Comparison of ENCODE assay signal across 9 mouse cellular contexts in genomic region chrX:159409253-159409652, GRCm38 (mm10). TPM values are rescaled to one million over a fixed set of nuclear protein-coding genes. Genes with fewer than 3 reads are reported as not detected.
DNase-seq lines count a peak whose midpoint lies in the region; ATAC-seq lines count a peak whose summit lies in the region.
"Had no signal": no experiment of that assay in that cellular context is flagged by ENCODE, and none has a peak within 500 bp of the region (broad histone marks: within the 10 kb centered on the region; RNA-seq: fewer than 3 reads in every experiment).

No protein-coding gene starts in this region.

- no peaks in the 10 kb centered on the region for H3K4me1 ChIP-seq in neural tube, embryonic 14.5 days (ENCODE audit: control insufficient read depth, insufficient read depth, low read length)
- H3K4me1 ChIP-seq in hindbrain, embryonic 10.5 days (replicated peaks): no peaks in the 10 kb centered on the region

- H3K9ac ChIP-seq in neural tube, embryonic 14.5 days (replicated peaks; ENCODE audit: low read depth, low read length): no peak overlapping the region

- no peaks in the 10 kb centered on the region for H3K9me3 ChIP-seq in neural tube, embryonic 14.5 days (ENCODE audit: control insufficient read depth, low read length)
- H3K9me3 ChIP-seq in hindbrain, embryonic 10.5 days: no peaks in the 10 kb centered on the region

- H3K27me3 ChIP-seq in neural tube, embryonic 14.5 days (ENCODE audit: control insufficient read depth, insufficient read depth, low read length): no peaks in the 10 kb centered on the region; the same call in 1 of the 2 replicates
- H3K27me3 ChIP-seq in hindbrain, embryonic 10.5 days (ENCODE audit: insufficient read depth, poor library complexity, severe bottlenecking): peaks cover 7% of the 10 kb centered on the region

- WGBS in neural tube, embryonic 14.5 days: 25% methylated on average over 4 of the region's 4 CpGs
- 32% methylated on average over 4 of the region's 4 CpGs for WGBS in hindbrain, embryonic 10.5 days

- H3K27ac ChIP-seq in neural tube, embryonic 14.5 days (ENCODE audit: low read depth, low read length): no peak overlapping the region
- no peak overlapping the region for H3K27ac ChIP-seq in hindbrain, embryonic 10.5 days

- DNase-seq in gastrocnemius, postnatal 10 days: peak; percentile 4
- DNase-seq in gastrocnemius, adult 8-10 months (ENCODE audit: low spot score in 2 of 2): no peak
- DNase-seq in neural tube, embryonic 10.5 days (ENCODE audit: extremely low spot score, low spot score): no peak
- peak; percentile 24 for DNase-seq in c-Kit-positive CD71-negative TER-119-negative erythroid progenitor cells, embryonic 14.5 days (ENCODE audit: low read depth)
- peak; percentile 17 to 18 for DNase-seq in kidney, postnatal 4 days
- DNase-seq in ovary, postnatal 14 days (ENCODE audit: low spot score): no peak
- DNase-seq in hindbrain, embryonic 10.5 days (ENCODE audit: low spot score): no peak

- ATAC-seq in neural tube, embryonic 14.5 days (ENCODE audit: low read depth): peak; percentile 68; the same call in 1 of the 2 replicates

- H3K36me3 ChIP-seq in neural tube, embryonic 14.5 days (ENCODE audit: control insufficient read depth, insufficient read depth, low read length): no peaks in the 10 kb centered on the region
- H3K36me3 ChIP-seq in hindbrain, embryonic 10.5 days: no peaks in the 10 kb centered on the region

- no peak overlapping the region for H3K4me2 ChIP-seq in neural tube, embryonic 14.5 days (ENCODE audit: low read depth, low read length)

- H3K4me3 ChIP-seq in neural tube, embryonic 14.5 days (ENCODE audit: low read depth, low read length): no peak overlapping the region
- no peak overlapping the region for H3K4me3 ChIP-seq in hindbrain, embryonic 10.5 days
- H3K4me3 ChIP-seq: myocyte had no signal

RNA-seq across cellular contexts. Expression of gene Map7d2, which starts 5.1 kb away (rescaled TPM):
- under 1 TPM; 0.31 to 0.36 TPM for total RNA-seq in gastrocnemius, postnatal 10 days (2021)
- total RNA-seq in gastrocnemius, adult 8-10 months (2022): under 1 TPM in 3 of 4 experiments, not detected in 1; 0.12 to 0.64 (median 0.36) TPM
- polyA plus RNA-seq in neural tube, embryonic 14.5 days (2014; fragmentation: Nextera tagmentation; extraction: Ambion mirVana): 44.4 and 44.7 TPM in 2 replicates
- 11.2 and 12.8 TPM in 2 replicates for polyA plus RNA-seq in hindbrain, embryonic 10.5 days (2016; fragmentation: Nextera tagmentation; extraction: Ambion mirVana)

RNA-seq across cellular contexts. Expression of gene Eif1ax, which starts 37.3 kb away (rescaled TPM):
- 10 to 100 TPM; 86.9 to 91.1 TPM for total RNA-seq in gastrocnemius, postnatal 10 days (2021)
- total RNA-seq in gastrocnemius, adult 8-10 months (2022): 10 to 100 TPM; 89.6 to 96.3 (median 93.0) TPM
- 102 and 106 TPM in 2 replicates for polyA plus RNA-seq in neural tube, embryonic 14.5 days (2014; fragmentation: Nextera tagmentation; extraction: Ambion mirVana)
- polyA plus RNA-seq in hindbrain, embryonic 10.5 days (2016; fragmentation: Nextera tagmentation; extraction: Ambion mirVana): 154 and 156 TPM in 2 replicates

Comparison
In these comparisons a context has a peak if more than half of its experiments do, and no peak if none do; other contexts are left out.
1. DNase-seq: peak in gastrocnemius, postnatal 10 days (single experiment), c-Kit-positive CD71-negative TER-119-negative erythroid progenitor cells, embryonic 14.5 days (single experiment) and kidney, postnatal 4 days (2 of 2); none in gastrocnemius, adult 8-10 months (0 of 2), neural tube, embryonic 10.5 days (single experiment), ovary, postnatal 14 days (single experiment) and hindbrain, embryonic 10.5 days (single experiment).